Comparison of ENCODE assay signal across 9 mouse cellular contexts in the genomic region with DNA sequence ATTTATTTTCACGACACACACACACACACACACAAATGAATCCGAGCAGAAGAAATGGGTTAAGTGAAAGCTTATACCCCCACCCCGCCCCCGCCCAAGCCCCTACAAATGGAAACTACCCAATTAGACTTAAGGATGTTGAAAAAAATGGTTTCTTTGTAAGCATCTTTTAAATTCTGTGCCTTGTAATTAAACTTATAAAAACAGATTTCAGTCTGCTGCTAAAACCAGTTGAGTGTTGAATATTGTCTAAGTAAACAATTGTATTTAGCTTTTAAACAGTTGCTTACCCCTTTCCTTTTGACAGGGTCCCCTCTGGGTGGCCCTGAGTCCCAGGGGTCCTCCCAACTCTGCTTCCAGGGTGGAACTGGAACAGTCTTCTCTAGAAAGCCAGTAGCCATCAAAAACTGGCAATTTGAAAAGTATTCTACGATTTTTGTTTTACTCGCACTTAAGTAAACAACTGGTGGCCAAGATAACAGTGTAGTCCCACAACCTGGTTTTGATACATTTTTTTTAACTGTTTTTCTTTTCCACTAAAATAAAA. TPM values are rescaled to one million over a fixed set of nuclear protein-coding genes. Genes with fewer than 3 reads are reported as not detected.
A peak's percentile ranks its signal among the peaks of the same experiment; 100 is the strongest.
DNase-seq lines count a peak whose midpoint lies in the region; ATAC-seq and TF ChIP-seq lines count a peak whose summit lies in the region.
"Had no signal": no experiment of that assay in that cellular context is flagged by ENCODE, and none has a peak within 500 bp of the region (broad histone marks: within the 10 kb centered on the region; RNA-seq: fewer than 3 reads in every experiment).

No protein-coding gene starts in this region.

- H3K9ac ChIP-seq in forebrain, embryonic 13.5 days = peak overlapping the region; percentile 100
- H3K9ac ChIP-seq in liver, embryonic 16.5 days (ENCODE audit: low read depth, low read length) = peak overlapping the region; percentile 98

- H3K4me1 ChIP-seq in heart, embryonic 10.5 days = peaks cover 3% of the 10 kb centered on the region; the same call in 1 of the 2 replicates
- peaks cover 40% of the 10 kb centered on the region for H3K4me1 ChIP-seq in E14TG2a.4 (replicated peaks; ENCODE audit: low read depth, low read length)
- peaks cover 19% of the 10 kb centered on the region for H3K4me1 ChIP-seq in forebrain, embryonic 13.5 days
- peaks cover 5% of the 10 kb centered on the region for H3K4me1 ChIP-seq in liver, embryonic 16.5 days (ENCODE audit: control insufficient read depth, low read depth, low read length)

- no peak for DNase-seq in heart, embryonic 10.5 days (ENCODE audit: low spot score)
- no peak for DNase-seq in heart, adult 9 months (ENCODE audit: low spot score in 2 of 2)
- no peak for DNase-seq in frontal cortex, adult 2 months (ENCODE audit: extremely low spot score in 1 of 2, low spot score in 1 of 2)
- no peak for DNase-seq in cerebellum, postnatal 4 days (ENCODE audit: low spot score in 2 of 2)

- 16% methylated on average over 6 of the region's 6 CpGs for WGBS in heart, embryonic 10.5 days
- WGBS in forebrain, embryonic 13.5 days = 15% methylated on average over 6 of the region's 6 CpGs
- WGBS in liver, embryonic 16.5 days (ENCODE audit: insufficient replicate concordance) = 3% methylated on average over 6 of the region's 6 CpGs

- peak overlapping the region; percentile 86 for H3K4me3 ChIP-seq in heart, embryonic 10.5 days
- H3K4me3 ChIP-seq in E14TG2a.4 (replicated peaks; ENCODE audit: low read length) = peak overlapping the region; percentile 86
- H3K4me3 ChIP-seq in forebrain, embryonic 13.5 days = peak overlapping the region; percentile 89
- peak overlapping the region; percentile 95 for H3K4me3 ChIP-seq in liver, embryonic 16.5 days (ENCODE audit: low read depth, low read length)

- peak overlapping the region; percentile 60 for H3K4me2 ChIP-seq in forebrain, embryonic 13.5 days
- H3K4me2 ChIP-seq in liver, embryonic 16.5 days (ENCODE audit: low read depth, low read length) = peak overlapping the region; percentile 74

- no peak for TF ChIP-seq CTCF in E14TG2a.4 (conservative IDR thresholded peaks at IDR 0.05; ENCODE audit: low read length)

- H3K9me3 ChIP-seq in heart, embryonic 10.5 days = no peaks in the 10 kb centered on the region
- H3K9me3 ChIP-seq in E14TG2a.4 (ENCODE audit: low read length) = no peaks in the 10 kb centered on the region
- no peaks in the 10 kb centered on the region for H3K9me3 ChIP-seq in forebrain, embryonic 13.5 days (replicated peaks)
- H3K9me3 ChIP-seq in liver, embryonic 16.5 days (replicated peaks; ENCODE audit: control insufficient read depth, low read length) = no peaks in the 10 kb centered on the region

- ATAC-seq in forebrain, embryonic 13.5 days = no peak
- no peak for ATAC-seq in liver, embryonic 16.5 days (ENCODE audit: low read depth)
- ATAC-seq in erythroid progenitor cell, adult 5-6 weeks (replicated peaks; ENCODE audit: low FRiP score, poor library complexity, severe bottlenecking) = no peak

- H3K27me3 ChIP-seq in heart, embryonic 10.5 days (ENCODE audit: insufficient read depth, poor library complexity, severe bottlenecking) = no peaks in the 10 kb centered on the region
- H3K27me3 ChIP-seq in E14TG2a.4 (ENCODE audit: insufficient read depth, low read length) = no peaks in the 10 kb centered on the region
- no peaks in the 10 kb centered on the region for H3K27me3 ChIP-seq in forebrain, embryonic 13.5 days
- H3K27me3 ChIP-seq in liver, embryonic 16.5 days (ENCODE audit: control insufficient read depth, insufficient read depth, low read depth, low read length) = no peaks in the 10 kb centered on the region
- H3K27me3 ChIP-seq: Patski had no signal

- peak overlapping the region; percentile 100 for H3K27ac ChIP-seq in heart, embryonic 10.5 days
- H3K27ac ChIP-seq in forebrain, embryonic 13.5 days = peak overlapping the region; percentile 100
- peak overlapping the region; percentile 100 for H3K27ac ChIP-seq in liver, embryonic 16.5 days (ENCODE audit: low read length)

- H3K36me3 ChIP-seq in heart, embryonic 10.5 days = peaks cover 34% of the 10 kb centered on the region
- H3K36me3 ChIP-seq in E14TG2a.4 (ENCODE audit: insufficient read depth, low read length) = peaks cover 44% of the 10 kb centered on the region
- H3K36me3 ChIP-seq in forebrain, embryonic 13.5 days (ENCODE audit: poor library complexity, severe bottlenecking) = peaks cover 30% of the 10 kb centered on the region
- peaks cover 27% of the 10 kb centered on the region for H3K36me3 ChIP-seq in liver, embryonic 16.5 days (ENCODE audit: control insufficient read depth, insufficient read depth)

RNA-seq across cellular contexts. Expression of a gene that starts 3.6 kb away (rescaled TPM):
- 52.4 and 54.2 TPM in 2 replicates for polyA plus RNA-seq in heart, embryonic 10.5 days (2016; fragmentation: Nextera tagmentation; extraction: Ambion mirVana)
- 55.7 and 58.3 TPM in 2 replicates for polyA plus RNA-seq in forebrain, embryonic 13.5 days (2015; fragmentation: Nextera tagmentation; extraction: Ambion mirVana)
- 17.4 and 19.2 TPM in 2 replicates for polyA plus RNA-seq in liver, embryonic 16.5 days (2015; fragmentation: Nextera tagmentation; extraction: Ambion mirVana)
- total RNA-seq in erythroid progenitor cell, adult 5-6 weeks (2015; ENCODE audit: low replicate concordance) = 94.1 and 150 TPM in 2 replicates
- 148 and 176 TPM in 2 replicates for total RNA-seq in erythroid progenitor cell, adult 5-6 weeks (2017; ENCODE audit: low replicate concordance)
- 29.4 and 31.8 TPM in 2 replicates for polyA plus RNA-seq in frontal cortex, adult 2 months (2012; rRNA removed)
